Mouse (Mus musculus) effector memory CD4-positive, alpha-beta T cell, adult 5 months (primary cell): Measurements from ENCODE around the gene Nkx1-2. TPM values are rescaled to one million over a fixed set of nuclear protein-coding genes. Genes with fewer than 3 reads are reported as not detected.

ENCODE experiments used
- polyA plus RNA-seq: library from polyadenylated mRNA; unstranded; fragments of 100-300 nt; shearing (Covaris generic); gene quantifications from one replicate; pipeline ENCODE4 v1.2.1, GENCODE M21; 2017

The Nkx1-2 gene
- not detected for polyA plus RNA-seq

GRCm38 (mm10) chr7:132599071-132599975, at the start of gene Nkx1-2:
Gene Nkx1-2, minus strand, starts transcription at chr7:132599637.

DNA sequence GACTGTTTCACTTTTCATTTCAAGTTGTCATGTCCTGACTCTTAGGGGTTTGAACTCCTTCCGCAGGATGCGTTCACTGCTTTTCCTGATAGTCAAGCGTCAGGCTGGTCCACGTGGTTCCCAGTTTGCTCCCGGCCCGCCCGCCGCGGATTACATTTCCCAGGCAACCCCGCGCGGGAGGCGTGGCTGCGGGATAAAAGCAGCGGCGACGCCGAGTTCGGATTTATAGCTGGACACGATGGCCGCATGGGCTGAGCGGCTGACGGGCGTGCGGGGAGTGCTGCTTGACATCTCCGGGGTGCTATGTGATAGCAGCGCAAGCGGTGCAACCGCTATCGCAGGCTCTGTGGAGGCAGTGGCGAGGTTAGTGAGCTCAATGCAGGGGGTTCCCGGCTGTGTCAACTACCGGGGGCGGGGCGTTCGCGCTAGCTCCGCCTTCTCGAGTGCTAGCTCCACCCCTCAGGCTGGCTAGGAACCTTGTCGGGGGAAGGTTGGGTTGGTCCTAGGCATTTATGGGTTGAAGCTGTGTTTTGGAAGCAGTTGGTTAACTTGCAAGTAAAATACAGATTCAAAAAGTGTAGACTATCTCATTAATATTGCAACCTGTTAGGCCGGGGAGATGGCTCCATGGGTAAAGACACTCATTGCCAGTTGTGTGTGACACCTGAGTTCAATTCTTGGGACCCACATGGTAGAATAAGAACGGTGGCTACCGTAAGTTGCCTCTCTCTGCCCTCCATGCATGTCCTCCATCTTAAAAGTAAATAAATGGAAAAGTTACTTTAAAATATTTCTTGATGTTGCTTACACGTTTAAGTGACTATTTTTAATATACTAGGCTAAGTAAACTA, 11.3 kb upstream of the Nkx1-2 start, which contains the start of gene Lhpp:
Gene Lhpp (plus strand): TSS at position 171 of the 851 bp plus-strand sequence.

GRCm38 (mm10) chr7:132576116-132576650, 23.3 kb downstream of the Nkx1-2 start, which contains the start of gene Oat:
Gene Oat, minus strand, starts transcription at chr7:132576398.

Other genes starting within 250 kb of the Nkx1-2 start
- 148 TPM for gene Oat, start 23.2 kb downstream of the Nkx1-2 start, polyA plus RNA-seq
- gene Lhpp, start 11.0 kb upstream of the Nkx1-2 start, polyA plus RNA-seq = 4.8 TPM
- gene Fam53b, start 214.2 kb upstream of the Nkx1-2 start, polyA plus RNA-seq = 96.2 TPM